Mouse (Mus musculus) limb, embryonic 11.5 days (tissue): ENCODE measurements around the gene Mkrn2. TPM values are rescaled to one million over a fixed set of nuclear protein-coding genes. Genes with fewer than 3 reads are reported as not detected.

Source experiments
- ATAC-seq: fragments of 200-750 bp; cut with Nextera tagmentation; 2 replicates; pipeline ENCODE4 v1.8.0; 2017; ENCODE audit warnings: low read depth; ENCODE audit not compliant: insufficient number of reproducible peaks, low FRiP score, low TSS enrichment
- DNase-seq: peaks from one replicate; pipeline ENCODE4 v3.0.0-alpha.2; 2015; ENCODE audit warnings: low spot score
- H3K27ac ChIP-seq: fragments of 300-500 bp; sonication (generic); replicated peaks from 2 replicates; pipeline ENCODE4 v1.5.1; 2014; ENCODE audit warnings: low read depth, mild to moderate bottlenecking, low read length
- H3K27me3 ChIP-seq: fragments of 300-500 bp; sonication (generic); 2 replicates; pipeline ENCODE4 v1.6.1; 2014; ENCODE audit warnings: mild to moderate bottlenecking, low read length, mixed read lengths; ENCODE audit not compliant: control insufficient read depth, insufficient read depth
- H3K36me3 ChIP-seq: fragments of 300-500 bp; sonication (generic); 2 replicates; pipeline ENCODE4 v1.6.1; 2014; ENCODE audit warnings: mild to moderate bottlenecking, low read length, moderate library complexity, mixed read lengths; ENCODE audit not compliant: control insufficient read depth, insufficient read depth
- H3K4me1 ChIP-seq: fragments of 300-500 bp; sonication (generic); 2 replicates; pipeline ENCODE4 v1.6.1; 2014; ENCODE audit warnings: low read length, mixed read lengths; ENCODE audit not compliant: control insufficient read depth, insufficient read depth
- H3K4me2 ChIP-seq: fragments of 300-500 bp; sonication (generic); 2 replicates; pipeline ENCODE4 v1.6.1; 2014; ENCODE audit warnings: low read depth, mild to moderate bottlenecking, moderate library complexity; ENCODE audit not compliant: severe bottlenecking
- H3K4me3 ChIP-seq: fragments of 300-500 bp; sonication (generic); 2 replicates; pipeline ENCODE4 v1.5.1; 2014; ENCODE audit warnings: low read depth, low read length
- H3K9ac ChIP-seq: fragments of 300-500 bp; sonication (generic); 2 replicates; pipeline ENCODE4 v1.6.1; 2014; ENCODE audit warnings: mild to moderate bottlenecking, low read length
- H3K9me3 ChIP-seq: fragments of 300-500 bp; sonication (generic); 2 replicates; pipeline ENCODE4 v1.6.1; 2016; ENCODE audit warnings: low read length; ENCODE audit not compliant: control insufficient read depth
- WGBS: fragments of 180-500 bp; shearing (Covaris S2); extraction: QIAGEN DNeasy Blood & Tissue Kit; methylation state at CpG from one replicate; pipeline ENCODE4 v1.1.7; 2014; 5-methylcytosine and 5-hydroxymethylcytosine counted together
- polyA plus RNA-seq: library from polyadenylated mRNA; unstranded; fragments of >200 nt; fragmentation: Nextera tagmentation; extraction: Ambion mirVana; gene quantifications from 2 replicates; pipeline ENCODE4 v1.2.1, GENCODE M21; 2014

Mkrn2 gene
- polyA plus RNA-seq: 26.0 and 27.1 TPM in 2 replicates

- Histone ChIP-seq H3K27me3 (no peaks in the 10 kb centered on the region), H3K4me2 (peak within 1 kb of the TSS; percentile 34), H3K4me1 (no peaks in the 10 kb centered on the region), H3K9ac (peak within 1 kb of the TSS; percentile 71), H3K36me3 (no peaks in the 10 kb centered on the region), H3K4me3 (peak within 1 kb of the TSS; percentile 72), H3K27ac (no peak within 1 kb of the TSS), H3K9me3 (no peaks in the 10 kb centered on the region)
- under 1% methylated on average over 55 of the region's 61 CpGs for WGBS
- ATAC-seq (peak; percentile 93), DNase-seq (peak; percentile 93)
Measured at GRCm38 (mm10) chr6:115601715-115602523, at the start of gene Mkrn2. Gene Mkrn2, plus strand, starts transcription at chr6:115601902.

- Histone ChIP-seq H3K27me3 (no peaks in the 10 kb centered on the region), H3K9me3 (no peaks in the 10 kb centered on the region), H3K4me1 (no peaks in the 10 kb centered on the region; the same call in 1 of the 2 replicates), H3K27ac (no peak overlapping the region), H3K9ac (no peak overlapping the region), H3K4me3 (no peak overlapping the region), H3K36me3 (peaks cover 10% of the 10 kb centered on the region; the same call in 1 of the 2 replicates), H3K4me2 (no peak overlapping the region)
- ATAC-seq (no peak), DNase-seq (no peak)
- 86% methylated on average over 5 of the region's 5 CpGs for WGBS
Measured at GRCm38 (mm10) chr6:115555485-115555884, 46.2 kb upstream of the Mkrn2 start.

GRCm38 (mm10) chr6:115558176-115558575, 43.5 kb upstream of the Mkrn2 start:
- no peak overlapping the region for H3K4me2 ChIP-seq
- H3K4me1 ChIP-seq: no peaks in the 10 kb centered on the region; the same call in 1 of the 2 replicates
- WGBS: 89% methylated on average over 2 of the region's 2 CpGs
- H3K4me3 ChIP-seq: no peak overlapping the region
- no peak overlapping the region for H3K27ac ChIP-seq
- peaks cover 10% of the 10 kb centered on the region; the same call in 1 of the 2 replicates for H3K36me3 ChIP-seq
- H3K9ac ChIP-seq: no peak overlapping the region
- H3K27me3 ChIP-seq: no peaks in the 10 kb centered on the region
- DNase-seq (no peak), ATAC-seq (no peak)
- H3K9me3 ChIP-seq: no peaks in the 10 kb centered on the region

DNA sequence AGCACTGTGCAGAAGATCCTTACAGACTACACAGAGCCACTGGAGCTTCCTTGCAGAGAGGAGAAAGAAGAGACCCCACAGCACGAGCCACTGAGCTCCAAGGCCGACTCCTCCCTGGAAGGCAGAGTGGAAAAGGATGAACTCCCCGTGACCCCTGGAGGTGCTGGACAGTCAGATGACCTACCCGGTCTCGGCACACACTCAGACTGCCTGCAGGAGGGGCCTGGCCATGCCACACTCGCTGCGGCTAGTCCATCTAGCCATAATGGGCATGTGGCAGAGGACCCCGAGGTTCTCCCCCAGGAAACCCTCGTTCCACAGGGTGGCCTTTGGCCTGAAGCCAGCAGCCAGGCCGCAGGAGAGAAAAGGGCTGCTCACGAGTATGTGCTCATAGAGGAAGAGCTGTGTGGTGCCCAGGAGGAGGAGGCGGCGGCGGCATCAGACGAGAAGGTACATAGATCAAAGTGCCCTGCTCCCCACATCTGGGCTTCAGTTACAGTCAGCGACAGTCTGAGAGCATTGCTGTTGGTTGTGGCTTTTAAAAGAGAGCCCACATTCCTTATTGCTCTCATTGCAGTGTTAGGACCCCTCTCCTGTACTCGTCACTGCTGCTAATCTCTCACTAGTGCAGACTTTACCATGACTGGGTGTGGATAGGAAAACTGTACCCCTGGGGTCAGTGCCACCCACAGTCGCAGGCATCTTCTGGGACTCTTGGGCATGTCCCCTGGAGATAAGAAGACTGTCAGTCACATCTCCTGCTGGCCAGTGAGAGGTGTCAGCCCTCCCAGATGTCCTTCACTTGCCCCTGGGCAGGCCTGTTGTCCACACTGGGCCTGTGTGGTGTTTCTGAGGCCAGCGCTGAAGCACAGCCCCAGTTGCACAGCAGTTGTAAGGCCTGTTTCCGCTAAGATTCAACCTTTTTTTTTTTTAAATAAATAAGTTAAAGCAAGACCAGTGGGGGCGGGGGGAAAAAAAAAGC, 41.8 kb upstream of the Mkrn2 start:
- Histone ChIP-seq H3K9ac (no peak overlapping the region), H3K9me3 (no peaks in the 10 kb centered on the region), H3K4me2 (no peak overlapping the region), H3K4me3 (no peak overlapping the region), H3K4me1 (no peaks in the 10 kb centered on the region; the same call in 1 of the 2 replicates), H3K27me3 (no peaks in the 10 kb centered on the region), H3K36me3 (peaks cover 7% of the 10 kb centered on the region; the same call in 1 of the 2 replicates), H3K27ac (no peak overlapping the region)
- DNase-seq (no peak), ATAC-seq (no peak)
- WGBS: 57% methylated on average over 21 of the region's 21 CpGs

GRCm38 (mm10) chr6:115565479-115566045, 36.1 kb upstream of the Mkrn2 start:
- Histone ChIP-seq H3K36me3 (peaks cover 14% of the 10 kb centered on the region), H3K9ac (no peak overlapping the region), H3K4me1 (no peaks in the 10 kb centered on the region), H3K27me3 (no peaks in the 10 kb centered on the region), H3K27ac (no peak overlapping the region), H3K4me2 (no peak overlapping the region), H3K9me3 (peaks cover 2% of the 10 kb centered on the region; the same call in 1 of the 2 replicates), H3K4me3 (no peak overlapping the region)
- 88% methylated on average over 6 of the region's 6 CpGs for WGBS
- ATAC-seq (no peak), DNase-seq (no peak)

GRCm38 (mm10) chr6:115574171-115574570, 27.5 kb upstream of the Mkrn2 start:
- H3K4me2 ChIP-seq: no peak overlapping the region; the same call in 1 of the 2 replicates
- H3K4me1 ChIP-seq: no peaks in the 10 kb centered on the region
- no peak overlapping the region for H3K4me3 ChIP-seq
- no peak for DNase-seq
- no peak overlapping the region for H3K9ac ChIP-seq
- peaks cover 14% of the 10 kb centered on the region for H3K36me3 ChIP-seq
- H3K27me3 ChIP-seq: no peaks in the 10 kb centered on the region
- 90% methylated on average over 7 of the region's 7 CpGs for WGBS
- no peaks in the 10 kb centered on the region for H3K9me3 ChIP-seq
- H3K27ac ChIP-seq: no peak overlapping the region
- no peak for ATAC-seq

- no peak overlapping the region for H3K9ac ChIP-seq
- no peak overlapping the region for H3K27ac ChIP-seq
- ATAC-seq: no peak
- no peaks in the 10 kb centered on the region for H3K9me3 ChIP-seq
- no peak overlapping the region for H3K4me2 ChIP-seq
- DNase-seq: no peak
- 83% methylated on average over 5 of the region's 5 CpGs for WGBS
- H3K27me3 ChIP-seq: no peaks in the 10 kb centered on the region
- no peak overlapping the region for H3K4me3 ChIP-seq
- peaks cover 10% of the 10 kb centered on the region for H3K36me3 ChIP-seq
- H3K4me1 ChIP-seq: no peaks in the 10 kb centered on the region
Measured at GRCm38 (mm10) chr6:115577407-115577806, 24.3 kb upstream of the Mkrn2 start.

GRCm38 (mm10) chr6:115577941-115578340, 23.8 kb upstream of the Mkrn2 start:
- H3K36me3 ChIP-seq: peaks cover 10% of the 10 kb centered on the region
- DNase-seq (no peak), ATAC-seq (no peak)
- H3K4me1 ChIP-seq: no peaks in the 10 kb centered on the region
- H3K27ac ChIP-seq: no peak overlapping the region
- H3K4me2 ChIP-seq: no peak overlapping the region
- H3K9me3 ChIP-seq: no peaks in the 10 kb centered on the region
- H3K9ac ChIP-seq: no peak overlapping the region
- H3K27me3 ChIP-seq: no peaks in the 10 kb centered on the region
- no peak overlapping the region for H3K4me3 ChIP-seq
- WGBS: 96% methylated on average over 9 of the region's 9 CpGs
